8 mouse cellular contexts compared by ENCODE assay signal in genomic region chr5:27790086-27790909, GRCm38 (mm10). TPM values are rescaled to one million over a fixed set of nuclear protein-coding genes. Genes with fewer than 3 reads are reported as not detected.
DNase-seq lines count a peak whose midpoint lies in the region; ATAC-seq and TF ChIP-seq lines count a peak whose summit lies in the region.

No protein-coding gene starts in this region.

- ATAC-seq in neural tube, embryonic 11.5 days (ENCODE audit: insufficient read depth, low FRiP score, low TSS enrichment): no peak

- 32% methylated on average over 21 of the region's 21 CpGs for WGBS in neural tube, embryonic 11.5 days

- H3K36me3 ChIP-seq in neural tube, embryonic 11.5 days (ENCODE audit: control insufficient read depth, insufficient read depth, low read length): peaks cover 18% of the 10 kb centered on the region

- peak overlapping the region; percentile 84 for H3K27ac ChIP-seq in neural tube, embryonic 11.5 days (ENCODE audit: low read depth, low read length)
- H3K27ac ChIP-seq in embryonic fibroblast, embryonic 13.5 days (ENCODE audit: insufficient read depth, low read length): peak overlapping the region; percentile 12; the same call in 1 of the 2 replicates

- H3K4me3 ChIP-seq in neural tube, embryonic 11.5 days (ENCODE audit: low read depth, low read length): peak overlapping the region; percentile 76
- peak overlapping the region; percentile 85 for H3K4me3 ChIP-seq in embryonic fibroblast, embryonic 13.5 days (ENCODE audit: insufficient read depth, low read length)

- H3K9me3 ChIP-seq in neural tube, embryonic 11.5 days (ENCODE audit: control insufficient read depth, low read length): no peaks in the 10 kb centered on the region

- DNase-seq in neural tube, embryonic 11.5 days (ENCODE audit: low spot score): no peak
- no peak for DNase-seq in neural tube, embryonic 10.5 days (ENCODE audit: extremely low spot score, low spot score)
- DNase-seq in induced T-regulatory cell, adult 2 months (ENCODE audit: low read depth): peak; percentile 42
- peak; percentile 10 for DNase-seq in lung, postnatal 10 days
- DNase-seq in frontal cortex, postnatal 25 days (ENCODE audit: low spot score in 2 of 2): no peak
- no peak for DNase-seq in layer of hippocampus, adult 9-11 months
- DNase-seq in T-cell, adult 2 months (ENCODE audit: low spot score): no peak

- peaks cover 11% of the 10 kb centered on the region for H3K4me1 ChIP-seq in neural tube, embryonic 11.5 days (ENCODE audit: control insufficient read depth, insufficient read depth, low read length)
- H3K4me1 ChIP-seq in embryonic fibroblast, embryonic 13.5 days (ENCODE audit: control insufficient read depth, insufficient read depth, low read length): peaks cover 4% of the 10 kb centered on the region; the same call in 1 of the 2 replicates

- no peak for TF ChIP-seq CTCF in embryonic fibroblast, embryonic 13.5 days (IDR thresholded peaks at IDR 0.05; ENCODE audit: borderline replicate concordance, insufficient read depth, low read length)

- no peaks in the 10 kb centered on the region for H3K27me3 ChIP-seq in neural tube, embryonic 11.5 days (ENCODE audit: control insufficient read depth, insufficient read depth, low read length)

- peak; percentile 28; the same call in 1 of the 2 replicates for TF ChIP-seq POLR2A in embryonic fibroblast, embryonic 13.5 days (IDR thresholded peaks at IDR 0.05; ENCODE audit: low read depth, low read length)

- peak overlapping the region; percentile 78 for H3K9ac ChIP-seq in neural tube, embryonic 11.5 days (ENCODE audit: low read length)

- peak overlapping the region; percentile 45 for H3K4me2 ChIP-seq in neural tube, embryonic 11.5 days (ENCODE audit: low read depth)

RNA-seq across cellular contexts. Expression of gene Paxip1, which starts 1.2 kb away (rescaled TPM):
- polyA plus RNA-seq in neural tube, embryonic 11.5 days (2014; fragmentation: Nextera tagmentation; extraction: Ambion mirVana): 51.9 and 53.2 TPM in 2 replicates
- 31.3 and 34.6 TPM in 2 replicates for polyA plus RNA-seq in embryonic fibroblast, embryonic 13.5 days (2011; ENCODE audit: insufficient read length, low read depth, missing spikeins)

RNA-seq across cellular contexts. Expression of gene Htr5a, which starts 51.7 kb away (rescaled TPM):
- polyA plus RNA-seq in neural tube, embryonic 11.5 days (2014; fragmentation: Nextera tagmentation; extraction: Ambion mirVana): 0.04 and 0.05 TPM in 2 replicates
- not detected in 2 replicates for polyA plus RNA-seq in embryonic fibroblast, embryonic 13.5 days (2011; ENCODE audit: insufficient read length, low read depth, missing spikeins)

Comparison
In these comparisons a context has a peak if more than half of its experiments do, and no peak if none do; other contexts are left out.
1. DNase-seq: peak in induced T-regulatory cell, adult 2 months (single experiment) and lung, postnatal 10 days (single experiment); none in neural tube, embryonic 11.5 days (single experiment), neural tube, embryonic 10.5 days (single experiment), frontal cortex, postnatal 25 days (0 of 2), layer of hippocampus, adult 9-11 months (single experiment) and T-cell, adult 2 months (single experiment).